Mouse (Mus musculus) adrenal gland, adult 18-20 months (tissue): ENCODE results near the gene 1700003E16Rik. TPM values are rescaled to one million over a fixed set of nuclear protein-coding genes. Genes with fewer than 3 reads are reported as not detected.

Experiments
- DNase-seq, 2 experiments: peaks; one replicate each; pipeline ENCODE4 v3.0.0; 2021 to 2022; ENCODE audit warnings: low spot score in 2 of 2
- total RNA-seq, 2 experiments: library from RNA; stranded (reverse); gene quantifications; 1 replicate in 1 of 2; 2 replicates in 1 of 2; pipeline ENCODE4 v1.2.3; 2021

The 1700003E16Rik gene
- total RNA-seq, 2 experiments from 2014 or later, result 1.1 to 1.4 TPM

DNA sequence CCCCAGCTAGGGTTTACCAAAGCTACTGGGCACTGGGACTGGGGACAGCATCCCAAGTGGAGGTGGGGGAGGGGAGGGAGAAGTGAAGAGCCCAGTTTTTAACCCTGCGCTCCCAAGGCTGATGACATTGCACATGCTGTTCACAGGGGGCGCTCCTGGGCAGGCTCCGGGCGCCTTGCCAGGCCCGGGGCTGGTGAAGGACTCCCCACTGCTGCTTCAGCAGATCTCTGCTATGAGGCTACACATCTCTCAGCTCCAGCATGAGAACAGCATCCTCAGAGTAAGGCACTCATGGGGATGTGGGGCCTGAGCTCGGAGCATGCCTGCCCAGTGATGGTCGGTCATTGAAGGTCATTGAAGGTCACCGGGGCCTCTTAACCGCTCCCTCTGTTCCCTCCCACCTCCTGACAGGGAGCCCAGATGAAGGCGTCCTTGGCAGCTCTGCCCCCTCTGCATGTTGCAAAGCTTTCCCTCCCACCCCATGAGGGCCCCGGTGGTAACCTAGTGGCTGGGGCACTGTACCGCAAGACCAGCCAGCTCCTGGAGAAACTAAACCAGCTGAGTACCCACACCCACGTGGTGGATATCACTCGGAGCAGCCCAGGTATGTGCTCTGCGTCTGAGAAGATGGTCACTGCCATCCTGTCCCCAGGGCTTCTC, 41.3 kb downstream of the 1700003E16Rik start:
- peak; percentile 44 to 64 for DNase-seq

DNA sequence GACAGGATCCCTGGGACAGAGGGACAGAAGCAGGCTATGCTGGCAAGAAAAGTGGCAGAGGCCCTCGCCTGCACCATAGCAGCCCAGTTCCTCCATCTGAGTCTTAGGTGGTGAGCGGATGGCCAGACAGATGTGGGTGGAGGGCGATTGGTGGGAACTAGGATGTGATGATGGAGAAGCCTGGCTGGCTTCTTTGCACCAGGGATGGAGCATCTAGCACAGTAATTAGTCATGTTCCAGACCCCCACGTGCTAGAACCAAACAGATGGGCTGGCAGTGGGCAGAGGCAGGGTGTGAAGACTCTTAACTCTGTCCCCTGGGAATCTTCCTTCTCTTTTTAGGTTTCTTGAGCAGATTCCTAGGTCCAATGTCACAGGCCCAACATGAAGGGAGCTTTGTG, 47.1 kb downstream of the 1700003E16Rik start:
- no peak for DNase-seq

DNA sequence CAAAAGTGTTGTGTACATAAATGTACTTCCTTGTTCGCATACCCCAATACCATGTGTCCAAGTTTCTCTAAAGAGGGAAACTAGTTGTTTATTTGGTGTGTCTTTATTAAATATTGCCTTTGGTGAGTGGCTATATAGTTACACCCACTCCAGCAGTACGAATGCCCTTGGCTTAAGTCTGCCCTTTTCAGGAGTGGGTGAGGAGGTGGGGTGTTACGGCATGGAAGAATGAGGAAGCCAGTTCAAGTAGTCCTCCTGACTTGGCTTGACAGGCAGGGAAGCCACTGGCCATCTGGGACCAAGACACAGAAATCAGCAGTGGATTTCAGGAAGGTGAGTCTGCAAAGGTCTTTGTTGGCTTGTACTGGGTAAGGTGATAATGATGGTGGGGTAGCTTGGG, 49.6 kb downstream of the 1700003E16Rik start:
- no peak for DNase-seq

DNA sequence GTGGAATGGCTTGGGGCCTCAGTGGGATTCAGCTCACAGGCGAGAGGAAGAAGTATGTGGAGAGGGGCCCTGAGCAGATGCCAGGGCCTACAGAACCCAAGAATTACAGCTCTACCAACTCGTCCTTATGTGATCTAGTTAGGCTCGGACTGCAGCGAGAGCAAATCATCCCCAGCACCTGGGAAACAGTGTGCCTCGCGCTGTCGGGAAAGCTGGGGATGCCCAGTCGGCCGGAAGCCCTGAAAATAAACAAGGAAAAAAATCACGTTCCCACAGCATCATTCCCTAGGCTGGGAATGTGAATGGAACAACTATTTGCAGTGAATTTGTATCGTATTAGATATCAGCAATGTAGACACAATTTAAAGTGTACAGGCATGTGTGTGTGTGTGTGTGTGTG, 50.1 kb downstream of the 1700003E16Rik start:
- no peak for DNase-seq

DNA sequence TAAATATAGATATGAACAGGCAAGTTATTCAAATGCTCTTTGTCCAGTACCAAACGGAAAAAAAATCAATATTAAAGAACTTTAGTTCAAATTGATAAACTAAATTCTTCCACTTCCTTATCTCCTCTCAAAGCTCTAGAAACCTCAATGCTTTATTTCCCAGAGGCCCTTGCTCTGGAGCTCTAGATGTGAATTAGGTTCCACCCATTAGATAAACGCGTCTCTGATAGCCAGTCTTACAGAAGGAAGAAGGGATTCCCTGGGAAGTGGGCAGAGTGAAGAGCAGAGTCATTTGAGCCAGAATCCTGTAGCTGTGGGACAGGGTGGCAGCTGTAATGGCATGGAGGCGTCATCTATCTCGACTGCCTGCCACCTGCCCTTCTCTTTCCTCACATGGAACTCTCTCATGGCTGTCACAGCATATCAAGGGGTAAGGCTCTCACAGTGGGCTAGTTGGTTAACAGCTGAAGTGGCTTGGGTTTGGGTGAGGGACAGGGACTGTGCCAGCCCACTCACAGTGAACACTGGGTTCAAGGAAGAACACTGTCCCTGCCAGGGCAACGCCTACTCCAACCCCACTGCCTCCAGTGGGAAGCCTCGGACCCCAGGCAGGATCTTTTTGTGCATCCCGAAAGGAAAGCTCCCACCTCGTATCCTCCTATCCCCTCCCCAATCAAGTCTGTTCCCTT, 51.3 kb downstream of the 1700003E16Rik start:
- no peak for DNase-seq

DNA sequence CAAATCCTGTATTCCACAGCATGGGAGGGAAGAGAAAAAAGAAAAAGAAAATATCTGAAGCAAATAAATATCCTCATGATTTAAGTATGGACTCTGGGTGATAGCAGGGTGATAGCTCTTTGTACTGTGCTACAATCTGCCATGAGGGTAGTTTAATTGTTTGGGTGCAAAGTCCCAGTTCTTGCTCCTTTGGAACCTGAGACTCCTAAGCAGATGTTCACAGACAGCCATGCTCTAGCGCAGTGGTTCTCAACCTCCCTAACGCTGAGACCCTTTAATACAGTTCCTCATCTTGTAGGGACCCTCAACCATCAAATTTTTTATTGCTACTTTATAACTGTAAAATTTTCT, 51.8 kb downstream of the 1700003E16Rik start:
- DNase-seq, result no peak

DNA sequence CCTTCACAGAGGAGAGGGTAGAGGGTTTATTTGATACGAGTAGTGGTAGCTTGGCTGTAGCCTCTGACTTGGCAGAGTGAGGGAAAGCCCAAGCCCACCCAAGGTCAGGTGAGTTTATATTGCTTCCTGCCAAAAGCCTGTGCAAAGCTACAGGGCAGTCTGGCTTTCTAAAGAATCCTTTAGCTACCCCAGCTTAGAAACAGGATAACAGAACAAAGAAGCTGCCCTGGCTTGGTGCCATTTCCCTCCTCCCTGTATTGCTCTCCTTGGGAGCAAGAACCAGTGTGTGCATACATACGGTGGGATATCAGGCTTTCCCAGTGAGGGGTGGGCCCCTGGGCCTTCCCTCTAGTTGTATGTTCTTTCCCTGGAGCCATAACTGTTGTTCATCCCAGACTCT, 54.3 kb downstream of the 1700003E16Rik start:
- no peak for DNase-seq

DNA sequence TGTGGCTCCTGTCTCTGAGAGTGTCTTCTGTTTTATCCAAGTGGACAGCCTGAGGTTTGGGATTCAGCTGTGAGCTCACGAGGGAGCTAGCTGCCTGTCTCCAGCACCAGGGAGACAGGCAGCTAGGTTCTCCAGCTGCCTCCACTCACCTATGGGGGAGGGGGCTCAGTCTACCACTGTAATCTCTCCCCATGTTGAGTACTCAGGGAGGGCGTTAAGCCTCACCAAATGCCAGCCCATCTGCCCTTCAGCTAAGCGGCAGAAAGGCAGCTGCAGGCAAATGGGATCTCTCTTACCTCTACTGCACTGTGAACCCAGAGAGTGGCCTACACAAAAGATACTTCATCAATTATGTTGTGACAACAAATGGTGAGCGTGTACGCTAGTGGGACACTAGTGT, 55.3 kb downstream of the 1700003E16Rik start:
- DNase-seq, result no peak

Other genes with a start within 250 kb of the 1700003E16Rik start
- gene Sema4f, start 216.6 kb upstream of the 1700003E16Rik start, total RNA-seq, result under 1 TPM; 0.74 to 0.76 TPM
- not detected for gene M1ap, start 209.5 kb upstream of the 1700003E16Rik start, total RNA-seq
- 1 to 10 TPM; 7.0 to 7.2 TPM for gene Dok1, start 122.9 kb upstream of the 1700003E16Rik start, total RNA-seq
- 1 to 10 TPM; 1.6 to 1.8 TPM for gene Loxl3, start 122.2 kb upstream of the 1700003E16Rik start, total RNA-seq
- gene Aup1, start 101.9 kb upstream of the 1700003E16Rik start, total RNA-seq, result 100 to 1,000 TPM; 175 to 219 TPM
- 10 to 100 TPM; 44.0 to 55.2 TPM for gene Htra2, start 101.1 kb upstream of the 1700003E16Rik start, total RNA-seq
- gene Dqx1, start 98.6 kb upstream of the 1700003E16Rik start, total RNA-seq, result 1 to 10 TPM; 2.2 to 3.3 TPM
- 10 to 100 TPM in 1 of 2 experiments, 1 to 10 TPM in 1; 6.0 to 12.8 TPM for gene Tlx2, start 86.1 kb upstream of the 1700003E16Rik start, total RNA-seq
- gene Pcgf1, start 78.5 kb upstream of the 1700003E16Rik start, total RNA-seq, result 10 to 100 TPM; 36.4 to 39.3 TPM
- 1 to 10 TPM; 5.0 to 7.6 TPM for gene Lbx2, start 70.0 kb upstream of the 1700003E16Rik start, total RNA-seq
- 1 to 10 TPM; 4.4 to 5.8 TPM for gene Ccdc142, start 54.8 kb upstream of the 1700003E16Rik start, total RNA-seq
- 1 to 10 TPM; 4.0 to 5.1 TPM for gene Gm42688, start 54.8 kb upstream of the 1700003E16Rik start, total RNA-seq
- 100 to 1,000 TPM in 1 of 2 experiments, 10 to 100 TPM in 1; 99.5 to 107 TPM for gene Mrpl53, start 47.4 kb upstream of the 1700003E16Rik start, total RNA-seq
- 10 to 100 TPM; 38.2 to 57.2 TPM for gene Mogs, start 40.9 kb upstream of the 1700003E16Rik start, total RNA-seq
- gene Wbp1, start 34.8 kb upstream of the 1700003E16Rik start, total RNA-seq, result 10 to 100 TPM; 84.3 to 89.0 TPM
- 10 to 100 TPM; 20.1 to 20.7 TPM for gene Ino80b, start 31.0 kb upstream of the 1700003E16Rik start, total RNA-seq
- gene Rtkn, start 20.9 kb upstream of the 1700003E16Rik start, total RNA-seq, result 1 to 10 TPM; 4.7 to 6.6 TPM
- 1 to 10 TPM; 1.9 to 3.6 TPM for gene Wdr54, start within 50 bp of the 1700003E16Rik start, total RNA-seq
- gene Dctn1, start 9.5 kb downstream of the 1700003E16Rik start, total RNA-seq, result 100 to 1,000 TPM; 111 to 138 TPM
- under 1 TPM in 1 of 2 experiments, not detected in 1; 0.07 TPM for gene Slc4a5, start 63.4 kb downstream of the 1700003E16Rik start, total RNA-seq
- 10 to 100 TPM; 12.3 to 24.1 TPM for gene Mthfd2, start 169.5 kb downstream of the 1700003E16Rik start, total RNA-seq
- gene Mob1a, start 169.6 kb downstream of the 1700003E16Rik start, total RNA-seq, result 10 to 100 TPM; 67.7 to 79.2 TPM
- gene Bola3, start 192.7 kb downstream of the 1700003E16Rik start, total RNA-seq, result 100 to 1,000 TPM; 257 to 284 TPM